Mouse (Mus musculus): ENCODE data around the gene Traf4. TPM values are rescaled to one million over a fixed set of nuclear protein-coding genes. Genes with fewer than 3 reads are reported as not detected.

Traf4 gene
- polyA plus RNA-seq, 1 experiment from 2014 or later: 75.6 TPM

DNA sequence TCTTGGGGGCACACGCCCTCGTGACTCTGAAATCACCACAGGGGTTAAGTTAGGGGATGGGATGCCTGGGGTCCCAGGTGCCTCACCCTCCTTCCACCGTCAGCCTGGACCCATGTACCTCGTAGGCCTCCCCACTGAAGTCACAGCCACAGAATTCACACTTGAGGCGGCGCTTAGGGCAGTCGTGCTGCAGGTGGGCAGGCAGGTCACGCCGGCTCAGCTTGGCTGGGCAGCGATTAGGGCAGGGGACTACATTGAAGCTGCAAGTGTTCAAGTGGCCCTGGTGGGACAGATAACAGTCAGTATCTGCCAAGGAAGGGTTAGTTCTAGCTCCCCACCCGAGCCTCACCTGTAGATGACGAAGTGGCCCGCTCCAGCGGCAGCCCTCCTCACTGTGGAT, 4.2 kb downstream of the Traf4 start:
- H3K27ac ChIP-seq (ENCODE audit: low read depth): no peak overlapping the region
- H3K9me3 ChIP-seq (ENCODE audit: low read depth, low read length): no peaks in the 10 kb centered on the region
- no peak overlapping the region for H3K4me2 ChIP-seq
- no peak for DNase-seq
- H3K4me1 ChIP-seq (ENCODE audit: insufficient read depth): peaks cover 10% of the 10 kb centered on the region
- TF ChIP-seq CTCF (IDR thresholded peaks at IDR 0.05; ENCODE audit: low read depth): no peak
- H3K9ac ChIP-seq: no peak overlapping the region
- no peak for ATAC-seq (ENCODE audit: insufficient read depth)
- H3K27me3 ChIP-seq (ENCODE audit: insufficient read depth, low read length): no peaks in the 10 kb centered on the region
- H3K4me3 ChIP-seq (ENCODE audit: low read depth, low read length): no peak overlapping the region
- peaks cover 68% of the 10 kb centered on the region for H3K36me3 ChIP-seq (ENCODE audit: insufficient read depth)
- WGBS: 82% methylated on average over 14 of the region's 14 CpGs

DNA sequence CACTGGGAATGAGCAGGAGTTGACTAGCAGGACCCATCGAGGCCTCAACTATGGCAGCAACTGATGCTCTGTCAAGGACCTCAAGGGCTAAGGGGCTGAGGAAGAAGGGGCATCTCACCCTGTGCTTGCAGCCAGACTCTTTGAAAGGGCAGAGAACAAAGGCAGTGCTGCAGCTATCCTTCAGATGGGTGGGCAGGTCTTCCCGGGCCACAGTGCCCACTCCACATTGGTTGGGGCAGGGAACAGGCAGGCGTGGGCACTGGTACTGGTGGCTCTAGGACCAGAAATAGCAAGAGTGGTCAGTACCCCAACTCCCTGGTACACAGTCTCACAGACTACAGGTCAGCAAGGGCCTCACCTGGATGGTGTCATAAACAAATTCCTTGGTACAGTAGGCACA, 4.7 kb downstream of the Traf4 start:
- no peaks in the 10 kb centered on the region for H3K9me3 ChIP-seq (ENCODE audit: low read depth, low read length)
- peaks cover 6% of the 10 kb centered on the region; the same call in 1 of the 2 replicates for H3K4me1 ChIP-seq (ENCODE audit: insufficient read depth)
- ATAC-seq (ENCODE audit: insufficient read depth): no peak
- H3K27me3 ChIP-seq (ENCODE audit: insufficient read depth, low read length): no peaks in the 10 kb centered on the region
- H3K9ac ChIP-seq: no peak overlapping the region
- no peak for TF ChIP-seq CTCF (IDR thresholded peaks at IDR 0.05; ENCODE audit: low read depth)
- H3K4me2 ChIP-seq: no peak overlapping the region
- WGBS: 85% methylated on average over 3 of the region's 3 CpGs
- H3K36me3 ChIP-seq (ENCODE audit: insufficient read depth): peaks cover 72% of the 10 kb centered on the region
- no peak overlapping the region for H3K27ac ChIP-seq (ENCODE audit: low read depth)
- H3K4me3 ChIP-seq (ENCODE audit: low read depth, low read length): no peak overlapping the region
- DNase-seq: no peak

DNA sequence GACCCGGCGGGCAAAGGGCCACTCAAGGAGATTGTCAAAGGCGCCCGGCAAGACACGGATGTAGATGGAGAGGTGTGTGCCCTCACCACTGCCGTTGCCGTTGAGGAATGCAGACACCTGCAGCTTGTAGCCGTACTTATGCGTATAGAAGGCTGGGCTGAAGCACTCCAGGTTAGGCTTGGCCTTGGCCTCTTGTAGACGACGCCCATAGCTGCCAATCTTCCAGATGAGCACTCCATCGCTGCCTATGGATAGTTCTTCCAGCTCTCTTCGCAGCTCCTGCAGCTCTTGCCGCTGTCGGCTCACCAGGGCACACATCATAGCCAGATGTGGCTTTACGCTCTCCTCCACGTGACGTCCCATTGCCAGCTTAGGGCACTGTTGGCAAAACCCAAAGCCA, 5.2 kb downstream of the Traf4 start:
- ATAC-seq (ENCODE audit: insufficient read depth) (no peak), DNase-seq (no peak)
- no peaks in the 10 kb centered on the region for H3K27me3 ChIP-seq (ENCODE audit: insufficient read depth, low read length)
- H3K4me1 ChIP-seq (ENCODE audit: insufficient read depth): peaks cover 6% of the 10 kb centered on the region; the same call in 1 of the 2 replicates
- no peak overlapping the region for H3K27ac ChIP-seq (ENCODE audit: low read depth)
- no peak overlapping the region for H3K9ac ChIP-seq
- H3K4me2 ChIP-seq: no peak overlapping the region
- peaks cover 76% of the 10 kb centered on the region for H3K36me3 ChIP-seq (ENCODE audit: insufficient read depth)
- whole genome bisulfite sequencing: 75% methylated on average over 18 of the region's 18 CpGs
- H3K4me3 ChIP-seq (ENCODE audit: low read depth, low read length): no peak overlapping the region
- TF ChIP-seq CTCF (IDR thresholded peaks at IDR 0.05; ENCODE audit: low read depth): no peak
- H3K9me3 ChIP-seq (ENCODE audit: low read depth, low read length): no peaks in the 10 kb centered on the region

DNA sequence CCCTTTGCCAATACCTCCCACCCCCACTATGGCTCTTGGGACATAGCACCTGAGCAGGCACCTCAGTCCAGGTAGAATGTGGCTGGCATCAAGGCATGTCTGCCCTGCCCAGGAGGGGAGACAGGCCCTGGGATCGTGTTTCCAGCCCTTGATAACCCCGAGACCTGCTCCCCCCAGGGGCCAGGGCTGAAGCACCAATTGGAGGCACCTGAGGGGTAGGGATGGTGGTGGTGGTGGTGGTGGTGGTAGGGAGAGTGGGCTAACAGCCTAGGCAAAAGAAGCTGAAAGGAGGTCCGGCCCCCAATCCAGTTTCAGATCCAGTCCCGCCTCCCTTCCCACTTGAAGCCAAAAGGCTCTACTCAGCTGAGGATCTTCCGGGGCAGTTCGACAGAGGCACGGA, 5.8 kb downstream of the Traf4 start:
- Histone ChIP-seq H3K27me3 (ENCODE audit: insufficient read depth, low read length) (no peaks in the 10 kb centered on the region), H3K36me3 (ENCODE audit: insufficient read depth) (peaks cover 83% of the 10 kb centered on the region), H3K4me1 (ENCODE audit: insufficient read depth) (peaks cover 6% of the 10 kb centered on the region; the same call in 1 of the 2 replicates), H3K9ac (no peak overlapping the region), H3K27ac (ENCODE audit: low read depth) (peak overlapping the region; percentile 8; the same call in 1 of the 2 replicates), H3K9me3 (ENCODE audit: low read depth, low read length) (no peaks in the 10 kb centered on the region), H3K4me2 (no peak overlapping the region), H3K4me3 (ENCODE audit: low read depth, low read length) (no peak overlapping the region)
- ATAC-seq (ENCODE audit: insufficient read depth) (no peak), DNase-seq (no peak)
- WGBS: 57% methylated on average over 7 of the region's 7 CpGs
- TF ChIP-seq CTCF (IDR thresholded peaks at IDR 0.05; ENCODE audit: low read depth): no peak

DNA sequence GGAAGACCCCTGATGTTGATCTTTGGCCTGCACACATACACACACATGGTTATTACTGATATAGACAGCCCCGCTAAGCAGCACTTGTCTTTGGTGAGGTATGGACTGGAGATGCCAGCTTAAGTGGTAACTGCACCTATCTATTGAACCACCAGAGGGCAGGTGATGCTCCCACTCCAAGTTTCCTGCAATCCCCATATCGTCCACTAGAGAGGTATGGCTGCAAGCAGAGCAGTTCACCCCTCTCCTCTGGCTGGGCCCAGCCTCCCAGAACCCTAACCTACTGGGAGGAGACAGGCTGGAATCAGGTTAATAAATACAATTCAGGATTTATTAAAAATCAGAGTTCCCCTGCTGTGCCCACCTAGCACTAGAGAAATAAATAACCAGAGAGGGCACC, 6.3 kb downstream of the Traf4 start:
- whole genome bisulfite sequencing: 15% methylated on average over 2 of the region's 2 CpGs
- ATAC-seq (ENCODE audit: insufficient read depth) (peak; percentile 18), DNase-seq (peak; percentile 93)
- Histone ChIP-seq H3K36me3 (ENCODE audit: insufficient read depth) (peaks cover 87% of the 10 kb centered on the region), H3K4me2 (no peak overlapping the region), H3K4me1 (ENCODE audit: insufficient read depth) (peaks cover 6% of the 10 kb centered on the region; the same call in 1 of the 2 replicates), H3K9me3 (ENCODE audit: low read depth, low read length) (no peaks in the 10 kb centered on the region), H3K27ac (ENCODE audit: low read depth) (no peak overlapping the region), H3K27me3 (ENCODE audit: insufficient read depth, low read length) (no peaks in the 10 kb centered on the region), H3K4me3 (ENCODE audit: low read depth, low read length) (no peak overlapping the region), H3K9ac (no peak overlapping the region)
- peak; percentile 100 for TF ChIP-seq CTCF (IDR thresholded peaks at IDR 0.05; ENCODE audit: low read depth)

DNA sequence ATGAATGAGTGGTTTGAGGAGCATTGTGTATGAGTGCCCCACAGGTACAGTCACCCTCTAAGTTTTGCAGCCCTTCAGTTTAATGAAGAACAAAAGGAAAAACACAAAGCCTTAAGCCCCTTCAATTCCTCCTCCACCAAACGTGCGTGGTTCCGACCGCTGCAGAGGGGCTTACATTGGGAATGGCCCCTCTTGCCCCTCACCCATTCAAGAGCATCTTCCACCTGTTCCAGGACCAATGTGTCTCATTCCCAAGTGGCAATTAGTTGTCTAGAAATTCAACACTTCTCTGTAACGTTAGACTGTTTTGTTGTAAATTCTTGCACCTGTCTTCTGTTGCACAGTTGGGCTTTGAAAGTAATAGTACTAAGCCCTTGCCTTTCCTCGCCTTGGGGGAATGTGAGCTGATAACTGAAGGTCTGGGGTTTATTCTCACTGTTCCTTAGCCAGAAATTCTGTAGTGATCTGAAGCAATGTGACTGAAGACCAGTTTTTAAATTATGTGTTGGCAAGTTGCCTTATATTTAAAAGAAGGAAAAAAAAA, 9.2 kb downstream of the Traf4 start:
- Histone ChIP-seq H3K36me3 (ENCODE audit: insufficient read depth) (peaks cover 83% of the 10 kb centered on the region), H3K4me1 (ENCODE audit: insufficient read depth) (0 out of 2 replicates have a peak, but pooled peaks cover 6% of the 10 kb centered on the region), H3K27me3 (ENCODE audit: insufficient read depth, low read length) (no peaks in the 10 kb centered on the region), H3K9ac (no peak overlapping the region), H3K4me3 (ENCODE audit: low read depth, low read length) (no peak overlapping the region), H3K4me2 (no peak overlapping the region), H3K27ac (ENCODE audit: low read depth) (no peak overlapping the region), H3K9me3 (ENCODE audit: low read depth, low read length) (no peaks in the 10 kb centered on the region)
- ATAC-seq (ENCODE audit: insufficient read depth) (no peak), DNase-seq (no peak)
- TF ChIP-seq CTCF (IDR thresholded peaks at IDR 0.05; ENCODE audit: low read depth): no peak
- WGBS: 73% methylated on average over 6 of the region's 6 CpGs

DNA sequence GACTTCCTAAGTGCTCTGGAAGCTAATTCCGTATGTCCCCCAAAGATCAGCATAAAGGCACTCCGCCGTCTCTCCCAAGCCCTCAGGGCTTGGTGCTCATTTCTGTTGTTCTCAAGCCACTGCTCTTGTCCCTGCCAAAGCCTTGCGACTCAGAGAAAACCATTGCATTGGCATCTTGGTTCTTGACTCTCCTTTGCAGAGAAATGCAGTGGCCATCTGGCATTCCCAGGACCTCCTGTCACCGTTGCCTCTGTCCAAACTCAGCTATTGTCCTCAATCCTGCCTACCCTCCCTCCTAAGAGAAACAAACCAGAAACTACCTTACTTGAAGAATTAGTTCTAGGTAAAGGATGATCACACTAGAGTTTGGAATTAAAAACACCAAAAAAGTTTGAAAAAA, 9.7 kb downstream of the Traf4 start:
- no peak overlapping the region for H3K4me3 ChIP-seq (ENCODE audit: low read depth, low read length)
- TF ChIP-seq CTCF (IDR thresholded peaks at IDR 0.05; ENCODE audit: low read depth): no peak
- ATAC-seq (ENCODE audit: insufficient read depth): no peak
- H3K36me3 ChIP-seq (ENCODE audit: insufficient read depth): peaks cover 83% of the 10 kb centered on the region
- H3K4me2 ChIP-seq: no peak overlapping the region
- H3K9ac ChIP-seq: no peak overlapping the region
- H3K4me1 ChIP-seq (ENCODE audit: insufficient read depth): 0 out of 2 replicates have a peak, but pooled peaks cover 6% of the 10 kb centered on the region
- H3K27ac ChIP-seq (ENCODE audit: low read depth): no peak overlapping the region
- no peaks in the 10 kb centered on the region for H3K27me3 ChIP-seq (ENCODE audit: insufficient read depth, low read length)
- 84% methylated on average over 5 of the region's 5 CpGs for WGBS
- no peaks in the 10 kb centered on the region for H3K9me3 ChIP-seq (ENCODE audit: low read depth, low read length)
- no peak for DNase-seq

All from lung, embryonic 14.5 days (tissue).